Mouse (Mus musculus) left cerebral cortex, postnatal 36 days (tissue): ENCODE data around the gene Ugt2b34. TPM values are rescaled to one million over a fixed set of nuclear protein-coding genes. Genes with fewer than 3 reads are reported as not detected.
"Not testable (repeated sequence)": the region's sequence is repeated elsewhere in the genome, so short reads cannot be mapped to it uniquely, and the experiment has no call there.

Experiments used
- DNase-seq, 2 experiments: peaks; one replicate each; pipeline ENCODE4 v3.0.0; 2021 to 2022; ENCODE audit warnings: low spot score in 2 of 2, mixed read lengths in 1 of 2
- intact Hi-C: fragments of 180-260 bp; cut with DNase I; formaldehyde crosslinking; loops from one replicate; pipeline ENCODE4 v1.15.1; 2025
- total RNA-seq, 2 experiments: library from RNA; stranded (reverse); gene quantifications; 2 replicates each; pipeline ENCODE4 v1.2.3; 2021

Gene Ugt2b34
- total RNA-seq = not detected

DNA sequence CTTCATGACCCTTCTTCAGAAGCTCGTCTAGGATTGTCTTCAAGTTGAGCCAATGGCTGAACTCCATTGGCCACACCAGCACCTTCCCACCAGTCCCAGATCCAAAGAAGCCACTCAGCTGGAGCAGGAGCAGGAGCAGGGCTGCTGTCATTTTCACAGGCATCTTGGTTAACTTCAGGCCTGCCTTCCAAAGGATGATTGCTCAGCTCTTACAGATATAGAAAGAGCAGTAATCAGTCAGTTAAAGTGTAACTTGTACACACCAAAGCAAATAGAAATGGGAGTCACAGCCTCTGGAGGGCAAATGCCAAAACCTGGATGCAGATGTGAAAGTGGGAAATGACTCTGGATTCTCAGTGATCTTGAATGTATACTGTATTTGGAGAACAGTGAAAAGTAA is at the start of gene Ugt2b34:
Ugt2b34 (minus strand) TSS at position 180 of the 400 bp plus-strand sequence.
- DNase-seq = no peak
- intact Hi-C loops = no loop called here

DNA sequence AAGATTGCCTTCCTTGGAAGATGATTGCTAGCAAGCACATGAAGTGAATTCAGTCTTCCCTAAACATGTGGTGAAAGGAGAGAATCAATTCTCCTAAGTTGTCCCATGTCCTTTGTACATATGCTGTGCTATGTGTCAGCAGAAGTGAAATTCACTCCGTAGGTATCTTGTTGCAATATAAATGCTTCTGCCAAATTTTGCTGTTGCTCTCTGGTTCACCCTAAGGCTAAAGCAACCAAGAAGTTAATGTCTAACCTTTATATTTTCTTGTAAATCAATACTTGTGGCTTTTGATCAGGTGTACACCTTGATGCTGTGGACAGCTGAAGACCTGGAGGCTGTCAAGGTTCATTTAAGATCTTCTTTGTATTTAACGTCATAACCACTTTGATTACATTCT is 35.4 kb upstream of the Ugt2b34 start:
- intact Hi-C loops = no loop called here
- DNase-seq = no peak

DNA sequence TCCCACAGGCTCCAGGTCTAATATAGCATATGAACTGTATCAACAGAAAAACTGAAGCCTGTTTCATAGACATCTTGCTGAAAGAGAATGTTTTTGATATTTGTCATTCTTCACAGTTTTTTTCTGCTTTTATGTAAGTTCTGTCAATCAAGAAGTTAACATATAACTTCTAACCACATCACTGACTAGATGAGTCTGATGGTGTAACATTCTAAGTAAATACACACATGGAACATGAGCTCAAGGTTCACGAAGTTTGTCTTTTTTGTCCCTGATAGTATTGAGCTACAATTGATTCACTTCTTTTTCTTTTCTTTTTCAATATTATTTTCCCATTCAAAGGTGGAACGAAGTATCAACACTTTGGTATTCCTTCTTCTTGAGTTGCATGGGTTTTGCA is 19.7 kb upstream of the Ugt2b34 start, which contains the start of gene Ugt2b1:
Ugt2b1 (minus strand) TSS at position 105 of the 400 bp plus-strand sequence.
- intact Hi-C loops = no loop called here
- DNase-seq = no peak

DNA sequence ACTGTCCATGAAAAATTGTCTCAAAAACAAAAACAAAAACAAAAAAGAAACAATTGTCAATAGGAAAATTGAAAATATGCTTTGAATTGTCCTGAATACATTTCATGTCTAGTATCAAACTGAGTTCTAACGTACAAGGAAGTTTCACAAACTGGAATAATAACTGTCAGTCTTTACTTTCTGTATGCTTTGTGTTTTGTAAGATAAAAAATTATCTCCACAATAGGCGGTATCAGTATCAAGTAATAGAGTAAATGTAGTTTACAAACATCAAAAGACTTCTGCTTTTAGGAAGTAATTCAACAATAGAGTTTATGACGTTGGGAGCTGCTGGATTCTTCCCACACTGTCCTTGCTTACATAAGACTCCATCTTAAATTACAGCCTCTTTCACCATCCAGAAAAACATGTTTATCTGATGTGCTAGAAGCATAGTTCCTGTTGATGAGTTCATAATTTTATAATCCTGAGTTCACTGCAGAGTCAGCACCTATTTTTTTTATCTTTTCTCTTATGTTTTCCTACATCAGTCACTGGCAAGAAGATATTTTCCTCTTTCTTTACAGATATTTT is 14.0 kb upstream of the Ugt2b34 start:
- no peak for DNase-seq
- intact Hi-C loops = no loop called here

DNA sequence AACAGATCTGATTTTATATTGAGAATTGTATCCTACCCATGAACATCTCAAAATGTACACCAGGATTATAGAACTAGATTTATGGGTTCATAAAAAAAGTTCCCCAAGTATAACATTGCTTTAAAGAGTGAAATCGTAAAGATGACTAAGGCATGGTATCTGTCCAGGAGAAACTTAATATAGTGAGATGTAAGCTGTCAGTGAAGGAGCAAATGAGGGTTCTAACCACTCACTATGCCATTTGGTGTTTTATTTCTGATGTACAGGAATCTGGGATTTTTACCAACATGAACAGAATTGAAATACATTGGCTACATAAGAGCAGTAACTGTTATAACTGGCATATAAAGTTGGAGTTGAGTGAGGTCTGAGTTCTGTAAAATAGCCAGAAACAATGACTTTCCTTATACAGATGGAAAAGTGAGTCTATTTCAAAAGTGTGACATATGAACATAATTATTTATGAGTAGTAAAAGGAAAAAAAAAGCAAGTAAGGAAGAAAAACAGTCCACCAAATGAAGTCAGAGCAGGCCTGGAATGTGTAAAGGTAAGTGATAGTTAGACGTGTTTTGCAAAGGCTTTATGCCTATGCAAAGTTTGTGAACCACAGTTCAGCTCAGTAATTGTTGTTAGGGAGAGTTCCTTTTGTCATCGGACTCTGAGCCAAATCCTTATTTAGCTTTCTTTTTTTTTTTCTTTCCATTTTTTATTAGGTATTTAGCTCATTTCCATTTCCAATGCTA is 4.8 kb upstream of the Ugt2b34 start:
- DNase-seq = no peak
- intact Hi-C loops = no loop called here

DNA sequence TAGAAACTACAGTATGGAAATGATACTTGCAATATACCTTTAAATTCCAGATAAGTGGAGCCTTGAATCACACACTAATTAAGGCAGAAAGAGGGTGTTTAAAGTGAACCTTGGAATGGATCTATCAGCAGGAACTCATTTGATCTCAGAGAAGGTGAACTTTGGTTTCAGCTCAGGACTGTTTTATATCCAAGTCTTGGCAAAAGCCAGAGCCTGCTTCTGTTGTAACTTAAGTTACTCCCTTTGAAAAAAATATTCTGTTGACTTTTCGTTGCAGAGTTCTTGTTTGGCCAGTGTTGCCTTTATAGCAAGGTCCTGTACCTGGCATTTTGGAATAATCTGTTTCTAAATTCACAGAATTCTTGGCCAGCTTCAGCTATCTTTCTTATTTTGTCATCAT is 4.0 kb upstream of the Ugt2b34 start:
- DNase-seq = no peak
- intact Hi-C loops = no loop called here

DNA sequence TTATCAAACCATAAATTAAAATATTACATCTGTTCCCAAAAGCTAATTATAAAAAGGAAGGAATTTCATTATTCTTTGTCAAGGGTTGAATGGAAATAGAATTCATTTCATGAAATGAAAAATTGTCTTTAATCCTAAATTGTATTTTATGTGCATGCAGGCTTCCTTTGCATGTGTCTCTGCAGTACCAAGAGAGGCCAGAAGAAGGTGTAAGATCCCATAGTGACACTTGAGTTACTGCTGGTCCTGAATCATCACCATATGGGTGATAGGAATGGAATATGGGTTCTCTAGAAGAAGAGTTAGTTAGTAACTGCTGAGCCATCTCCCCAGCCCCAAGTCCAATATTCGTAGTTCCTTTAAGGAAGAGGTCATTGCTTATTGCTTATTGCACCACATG is 16.8 kb downstream of the Ugt2b34 start:
- intact Hi-C loops = loop anchor here (10.0 kb wide), 1 partner anchor 255 kb away; the partner anchor contains the start of gene Ugt2b5
- no peak for DNase-seq

DNA sequence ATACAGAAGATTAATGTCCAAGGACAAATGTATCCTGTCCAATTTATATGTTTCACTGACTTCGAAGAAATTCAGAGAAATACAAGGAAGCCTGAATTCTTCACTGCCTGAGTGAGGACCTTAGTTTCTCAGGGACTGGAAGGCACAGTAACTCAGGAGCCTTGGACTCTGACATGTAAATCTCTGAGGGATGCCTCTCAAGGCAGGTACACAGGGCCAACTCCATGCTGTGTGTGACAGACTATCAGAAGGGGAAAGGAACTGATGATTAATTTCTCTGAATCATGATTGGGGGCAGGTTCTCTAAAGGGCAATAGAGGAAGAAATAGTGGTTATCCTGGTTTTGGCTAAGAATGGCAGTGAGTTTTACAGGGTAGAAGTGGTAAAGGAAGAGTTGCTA is 18.3 kb downstream of the Ugt2b34 start:
- intact Hi-C loops = loop anchor here (10.0 kb wide), 1 partner anchor 256 kb away; the partner anchor contains the start of gene Ugt2b5
- DNase-seq = no peak

DNA sequence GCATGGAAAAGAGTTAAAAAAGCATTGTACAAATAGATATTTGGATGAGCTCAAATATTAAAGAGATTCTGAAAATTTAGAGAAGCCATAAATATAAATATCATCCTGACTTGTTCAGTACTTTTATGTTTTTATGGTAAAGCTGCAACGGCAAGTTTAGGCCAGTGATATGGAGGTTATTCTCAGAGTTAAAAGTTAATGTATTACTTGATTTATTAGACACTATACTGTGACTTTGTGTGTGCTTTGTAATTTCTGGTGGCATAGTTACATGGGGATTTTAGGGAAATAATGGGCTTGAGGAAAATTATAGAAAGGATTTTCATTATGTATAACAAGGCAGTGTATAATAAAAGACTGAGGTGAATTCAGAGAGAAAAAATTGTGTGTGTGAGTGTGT is 19.7 kb downstream of the Ugt2b34 start:
- intact Hi-C loops = loop anchor here (10.0 kb wide), 1 partner anchor 258 kb away; the partner anchor contains the start of gene Ugt2b5

DNA sequence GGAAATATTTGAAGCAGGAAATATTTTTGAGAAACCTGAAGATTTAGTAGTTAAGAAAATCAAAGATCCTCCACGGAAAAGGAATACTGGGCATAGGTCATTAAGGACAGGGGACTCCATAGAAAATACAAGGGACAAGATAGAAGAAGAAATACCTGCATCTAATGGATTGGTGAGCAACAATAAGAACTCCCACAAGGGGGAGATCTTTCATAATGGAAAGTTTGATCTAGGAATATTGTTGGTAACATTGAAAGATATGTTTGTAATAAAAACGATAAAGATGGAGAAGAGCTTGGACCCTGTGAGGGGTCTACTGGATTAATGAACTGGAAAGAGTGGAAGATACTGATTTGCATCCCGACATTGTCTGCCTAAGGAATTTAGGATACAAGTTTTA is 20.1 kb downstream of the Ugt2b34 start:
- intact Hi-C loops = loop anchor here (10.0 kb wide), 1 partner anchor 258 kb away; the partner anchor contains the start of gene Ugt2b5
- no peak for DNase-seq

More for the DNA sequence above, 19.7 kb downstream of the Ugt2b34 start:
- DNase-seq = no peak

DNA sequence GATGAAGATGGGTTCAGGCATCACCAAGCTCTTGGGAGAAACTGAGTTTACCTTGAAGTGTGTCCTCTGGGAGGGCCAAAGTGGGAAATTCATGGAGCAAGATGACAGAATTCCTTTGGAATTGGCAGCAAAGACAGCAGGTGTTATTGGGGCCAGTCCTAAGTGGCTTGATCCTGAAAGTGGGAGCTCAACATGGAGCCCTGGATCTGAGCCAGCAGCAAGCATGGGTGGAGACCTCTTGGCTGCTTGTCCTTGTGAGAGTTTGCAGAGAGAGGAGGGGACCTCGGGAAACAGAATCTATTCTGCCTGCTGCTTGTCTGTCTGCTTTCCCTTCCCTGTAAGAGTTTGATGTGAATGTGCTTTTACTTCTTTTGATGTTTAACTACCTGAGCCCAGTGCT is 34.9 kb downstream of the Ugt2b34 start:
- intact Hi-C loops = no loop called here
- DNase-seq = no peak

DNA sequence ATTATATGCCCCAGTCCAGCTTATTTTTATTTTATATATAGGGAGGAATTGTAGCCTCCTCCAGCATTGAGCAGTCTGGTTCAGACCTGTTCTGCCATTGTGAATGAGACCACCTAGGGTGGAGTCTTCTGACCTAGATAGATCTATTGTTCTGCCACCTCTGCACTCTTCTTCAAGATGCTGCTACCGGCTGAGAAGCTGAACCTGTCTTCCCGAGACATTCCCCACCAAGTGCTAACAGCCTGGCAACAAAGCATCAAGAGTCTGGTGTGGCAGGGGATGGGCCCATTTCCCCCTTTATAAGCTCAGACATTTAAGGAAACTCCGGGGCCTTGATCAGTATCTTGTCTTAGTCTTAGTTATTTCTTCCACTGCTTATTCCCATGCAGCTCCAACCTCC is 48.4 kb downstream of the Ugt2b34 start:
- intact Hi-C loops = no loop called here
- no peak for DNase-seq

DNA sequence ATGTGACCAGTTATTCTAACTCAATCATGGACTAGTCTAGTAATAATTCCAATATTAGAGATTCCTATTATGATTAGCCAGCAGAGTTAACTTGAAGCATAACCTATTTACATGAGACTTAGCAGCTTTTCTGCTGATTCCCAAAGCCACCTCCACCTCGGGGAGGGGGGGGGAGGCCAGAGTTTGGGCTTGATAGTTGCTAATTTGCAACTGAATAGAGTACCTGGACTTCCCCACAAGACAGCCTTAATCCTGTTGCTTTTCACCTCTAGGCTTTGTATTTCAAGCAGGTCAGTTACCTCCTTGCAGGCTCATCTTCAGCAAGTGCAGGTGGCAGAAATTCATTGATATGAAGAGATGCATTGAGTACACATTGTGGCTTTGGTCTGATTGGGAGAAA is 49.1 kb downstream of the Ugt2b34 start:
- intact Hi-C loops = no loop called here
- DNase-seq = no peak

DNA sequence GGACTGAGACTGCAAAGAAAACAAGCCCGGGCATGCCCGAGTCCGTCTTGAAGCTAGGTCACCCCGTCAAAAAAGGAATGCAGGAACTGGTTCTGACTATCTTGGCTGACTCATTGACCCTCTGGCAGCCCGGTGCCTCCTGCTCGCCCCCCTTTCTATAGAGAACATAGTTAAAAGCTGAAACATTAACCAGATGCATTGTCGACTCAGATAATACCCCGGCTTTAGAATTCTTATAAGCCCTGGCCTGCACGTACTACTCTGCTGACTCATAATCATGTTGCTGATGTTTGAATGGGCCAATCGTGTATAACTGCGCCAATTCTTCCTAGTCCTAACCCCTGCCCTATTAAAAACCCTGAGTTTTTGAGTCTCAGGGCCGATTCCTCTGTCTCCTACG is 50.2 kb downstream of the Ugt2b34 start:
- intact Hi-C loops = not testable (repeated sequence)

DNA sequence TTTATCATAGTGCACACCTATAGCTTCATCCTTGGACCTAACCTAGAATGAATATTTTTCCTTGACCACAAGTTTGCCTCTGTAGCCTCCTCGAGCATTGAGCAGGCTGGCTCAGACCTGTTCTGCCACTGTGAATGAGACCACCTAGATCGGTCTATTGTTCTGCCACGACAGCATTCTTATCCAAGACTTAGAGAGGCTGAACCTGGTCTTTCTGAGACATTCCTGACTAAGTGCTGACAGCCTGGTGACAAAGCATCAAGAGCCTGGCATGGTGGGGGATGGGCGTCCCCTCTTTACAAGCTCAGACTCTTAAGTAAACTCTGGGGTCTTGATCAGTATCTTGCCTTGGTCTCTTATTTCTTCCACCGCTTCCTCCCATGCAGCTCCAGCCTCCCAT is 55.1 kb downstream of the Ugt2b34 start:
- intact Hi-C loops = no loop called here
- DNase-seq = no peak

More for the DNA sequence above, 50.2 kb downstream of the Ugt2b34 start:
- DNase-seq = not testable (repeated sequence)

DNA sequence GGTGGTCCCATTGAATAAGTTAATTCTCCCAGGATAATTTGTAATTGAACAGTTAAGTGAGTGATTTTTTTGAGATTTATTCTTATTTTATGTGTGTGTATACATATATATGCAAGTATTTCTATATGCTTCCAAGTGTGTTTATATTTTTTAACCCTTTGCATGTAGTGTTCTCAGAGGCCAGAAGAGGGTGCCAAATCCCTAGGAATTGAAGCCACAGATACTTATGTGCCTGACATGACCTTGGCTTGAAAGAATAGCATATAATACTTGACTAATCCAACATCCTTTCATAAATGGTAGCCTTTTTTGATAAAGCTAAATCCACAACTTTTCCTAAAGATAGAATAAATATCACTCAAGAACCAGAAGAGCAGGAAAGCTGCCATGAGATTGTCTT is 56.6 kb downstream of the Ugt2b34 start:
- intact Hi-C loops = no loop called here
- DNase-seq = no peak

DNA sequence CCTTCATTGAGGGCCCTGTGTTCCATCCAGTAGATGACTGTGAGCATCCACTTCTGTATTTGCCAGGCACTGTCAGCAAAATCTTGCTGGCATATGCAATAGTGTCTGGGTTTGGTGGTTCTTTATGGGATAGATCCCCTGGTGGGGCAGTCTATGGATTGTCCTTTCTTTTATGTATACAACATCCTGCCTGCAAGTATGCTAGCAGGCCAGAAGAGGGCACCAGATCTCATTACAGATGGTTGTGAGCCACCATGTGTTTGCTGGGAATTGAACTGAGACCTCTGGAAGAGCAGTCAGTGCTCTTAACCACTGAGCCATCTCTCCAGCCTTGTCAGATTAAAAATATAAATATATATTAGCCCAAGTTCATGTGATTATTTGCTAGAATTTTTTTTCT is 65.5 kb downstream of the Ugt2b34 start:
- DNase-seq, intact Hi-C loops: not testable (repeated sequence)

DNA sequence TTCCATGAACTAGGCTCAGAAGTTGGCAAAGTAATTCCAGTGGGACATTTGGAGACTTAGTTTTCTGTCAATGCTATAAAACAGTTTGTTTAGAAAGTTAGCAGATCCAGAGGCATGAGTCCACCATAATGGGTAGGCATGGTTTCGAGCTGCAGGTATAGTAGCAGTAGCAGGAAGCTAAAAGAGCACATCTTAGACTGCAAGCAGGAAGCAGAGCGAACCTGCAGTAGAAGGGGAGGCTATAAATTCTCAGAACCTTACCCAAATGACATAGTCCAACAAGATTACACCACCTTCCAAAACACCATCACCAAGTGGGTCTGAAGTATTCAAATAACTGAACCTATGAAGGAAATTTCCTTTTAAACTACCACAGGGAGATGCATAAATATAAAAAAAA is 66.5 kb downstream of the Ugt2b34 start:
- DNase-seq = no peak
- intact Hi-C loops = no loop called here
